In genomic region chr8:120376847-120377802, GRCm38 (mm10) we compare ENCODE assay signal across 8 mouse cellular contexts.
A peak's percentile ranks its signal among the peaks of the same experiment; 100 is the strongest.
DNase-seq lines count a peak whose midpoint lies in the region; ATAC-seq and TF ChIP-seq lines count a peak whose summit lies in the region.

No protein-coding gene starts in this region.

- 36% methylated on average over 22 of the region's 22 CpGs for WGBS in lung, embryonic 15.5 days
- WGBS in forebrain, embryonic 13.5 days, result 49% methylated on average over 22 of the region's 22 CpGs
- WGBS in liver, embryonic 14.5 days (ENCODE audit: insufficient replicate concordance), result 58% methylated on average over 22 of the region's 22 CpGs

- DNase-seq in lung, postnatal 25 days (ENCODE audit: low spot score), result no peak
- no peak for DNase-seq in liver, embryonic 14.5 days (ENCODE audit: low read depth in 3 of 3, low spot score in 3 of 3)
- no peak for DNase-seq in cerebellum, postnatal 4 days (ENCODE audit: low spot score in 2 of 2)
- no peak for DNase-seq in frontal cortex, postnatal 36 days (ENCODE audit: low spot score in 2 of 2)
- no peak for DNase-seq in layer of hippocampus, adult 2 months (ENCODE audit: low spot score in 2 of 2)

- TF ChIP-seq CTCF in liver, embryonic 14.5 days (IDR thresholded peaks at IDR 0.05; ENCODE audit: low read depth), result no peak
- TF ChIP-seq CTCF in layer of hippocampus, adult 2 months (conservative IDR thresholded peaks at IDR 0.05), result no peak

- TF ChIP-seq EP300 in liver, embryonic 14.5 days (IDR thresholded peaks at IDR 0.05; ENCODE audit: low read depth), result no peak

- H3K4me3 ChIP-seq in lung, embryonic 15.5 days, result no peak overlapping the region
- H3K4me3 ChIP-seq in forebrain, embryonic 13.5 days, result no peak overlapping the region
- H3K4me3 ChIP-seq in liver, embryonic 14.5 days (ENCODE audit: insufficient read depth in 1 of 2, low read depth in 2 of 2, low read length in 2 of 2), result no peak overlapping the region
- no peak overlapping the region for H3K4me3 ChIP-seq in layer of hippocampus, adult 2 months

- H3K9ac ChIP-seq in lung, embryonic 15.5 days, result no peak overlapping the region
- 0 out of 2 replicates have a peak overlapping the region, but pooled peaks have one; percentile 30 for H3K9ac ChIP-seq in forebrain, embryonic 13.5 days
- peak overlapping the region; percentile 36 for H3K9ac ChIP-seq in liver, embryonic 14.5 days (replicated peaks)

- no peaks in the 10 kb centered on the region for H3K27me3 ChIP-seq in lung, embryonic 15.5 days
- H3K27me3 ChIP-seq in forebrain, embryonic 13.5 days, result no peaks in the 10 kb centered on the region
- H3K27me3 ChIP-seq in liver, embryonic 14.5 days (ENCODE audit: control insufficient read depth, insufficient read depth, low read length), result no peaks in the 10 kb centered on the region

- peak; percentile 8; the same call in 1 of the 2 replicates for ATAC-seq in lung, embryonic 15.5 days (ENCODE audit: borderline replicate concordance, extremely low read depth, low FRiP score, low TSS enrichment)
- ATAC-seq in common myeloid progenitor, adult 5-6 weeks (replicated peaks; ENCODE audit: low read depth, poor library complexity, severe bottlenecking), result peak; percentile 6; the same call in 1 of the 2 replicates
- no peak for ATAC-seq in forebrain, embryonic 13.5 days
- no peak for ATAC-seq in liver, embryonic 14.5 days (ENCODE audit: insufficient read depth)

- H3K27ac ChIP-seq in lung, embryonic 15.5 days, result peak overlapping the region; percentile 8; the same call in 1 of the 2 replicates
- H3K27ac ChIP-seq in forebrain, embryonic 13.5 days, result peak overlapping the region; percentile 81
- H3K27ac ChIP-seq in liver, embryonic 14.5 days, result peak overlapping the region; percentile 51
- H3K27ac ChIP-seq in layer of hippocampus, adult 2 months, result no peak overlapping the region

- no peaks in the 10 kb centered on the region for H3K36me3 ChIP-seq in lung, embryonic 15.5 days
- H3K36me3 ChIP-seq in forebrain, embryonic 13.5 days (ENCODE audit: poor library complexity, severe bottlenecking), result no peaks in the 10 kb centered on the region
- no peaks in the 10 kb centered on the region for H3K36me3 ChIP-seq in liver, embryonic 14.5 days (replicated peaks; ENCODE audit: control insufficient read depth, insufficient read depth, low read depth)

- H3K4me1 ChIP-seq in lung, embryonic 15.5 days, result peaks cover 61% of the 10 kb centered on the region
- peaks cover 91% of the 10 kb centered on the region for H3K4me1 ChIP-seq in forebrain, embryonic 13.5 days
- peaks cover 63 to 66% of the 10 kb centered on the region in 2 experiments for H3K4me1 ChIP-seq in liver, embryonic 14.5 days (replicated peaks; ENCODE audit: control insufficient read depth in 2 of 2, insufficient read depth in 2 of 2, low read length in 1 of 2)

- H3K4me2 ChIP-seq in lung, embryonic 15.5 days, result no peak overlapping the region
- H3K4me2 ChIP-seq in forebrain, embryonic 13.5 days, result no peak overlapping the region
- peak overlapping the region; percentile 26; the same call in 1 of the 2 replicates for H3K4me2 ChIP-seq in liver, embryonic 14.5 days (ENCODE audit: low read depth)

- no peaks in the 10 kb centered on the region for H3K9me3 ChIP-seq in lung, embryonic 15.5 days
- H3K9me3 ChIP-seq in forebrain, embryonic 13.5 days (replicated peaks), result no peaks in the 10 kb centered on the region
- H3K9me3 ChIP-seq in liver, embryonic 14.5 days (ENCODE audit: control insufficient read depth, low read length), result no peaks in the 10 kb centered on the region

Comparison
In these comparisons a context has a peak if more than half of its experiments do, and no peak if none do; other contexts are left out.
1. ATAC-seq: peak in lung, embryonic 15.5 days (single experiment) and common myeloid progenitor, adult 5-6 weeks (single experiment); none in forebrain, embryonic 13.5 days (single experiment) and liver, embryonic 14.5 days (single experiment).